Mouse (Mus musculus): ENCODE results near the gene Impg2.

Gene Impg2

GRCm38 (mm10) chr16:56204051-56204450 is at the start of gene Impg2:
Impg2 (plus strand) TSS chr16:56204313.
- DNase-seq: no peak

GRCm38 (mm10) chr16:56163466-56163865 is 40.6 kb upstream of the Impg2 start:
- DNase-seq: no peak

GRCm38 (mm10) chr16:56170247-56170646 is 33.9 kb upstream of the Impg2 start:
- no peak for DNase-seq

GRCm38 (mm10) chr16:56175867-56176581 is 28.1 kb upstream of the Impg2 start:
- DNase-seq: no peak

GRCm38 (mm10) chr16:56186863-56187262 is 17.2 kb upstream of the Impg2 start:
- no peak for DNase-seq

- DNase-seq: no peak
Observed at GRCm38 (mm10) chr16:56188198-56188597, 15.9 kb upstream of the Impg2 start.

- DNase-seq: no peak
Observed at GRCm38 (mm10) chr16:56212740-56213139, 8.6 kb downstream of the Impg2 start.

GRCm38 (mm10) chr16:56227686-56228085 is 23.6 kb downstream of the Impg2 start:
- no peak for DNase-seq

- no peak for DNase-seq
Observed at GRCm38 (mm10) chr16:56229455-56229854, 25.3 kb downstream of the Impg2 start.

- DNase-seq: no peak
Observed at GRCm38 (mm10) chr16:56231300-56231699, 27.2 kb downstream of the Impg2 start.

- peak; percentile 4 for DNase-seq
Observed at GRCm38 (mm10) chr16:56232736-56233135, 28.6 kb downstream of the Impg2 start.

- no peak for DNase-seq
Observed at GRCm38 (mm10) chr16:56246031-56246430, 41.9 kb downstream of the Impg2 start.

- peak; percentile 45 for DNase-seq
Observed at GRCm38 (mm10) chr16:56273917-56274316, 69.8 kb downstream of the Impg2 start.

GRCm38 (mm10) chr16:56279060-56279459 is 74.9 kb downstream of the Impg2 start:
- DNase-seq: no peak

GRCm38 (mm10) chr16:56279752-56280151 is 75.6 kb downstream of the Impg2 start:
- DNase-seq: no peak

- no peak for DNase-seq
Observed at GRCm38 (mm10) chr16:56281336-56281735, 77.2 kb downstream of the Impg2 start.

GRCm38 (mm10) chr16:56283330-56283729 is 79.2 kb downstream of the Impg2 start:
- DNase-seq: peak; percentile 76

GRCm38 (mm10) chr16:56283873-56284272 is 79.8 kb downstream of the Impg2 start:
- DNase-seq: no peak

GRCm38 (mm10) chr16:56286076-56286475 is 82.0 kb downstream of the Impg2 start:
- peak; percentile 30 for DNase-seq

GRCm38 (mm10) chr16:56286977-56287376 is 82.9 kb downstream of the Impg2 start:
- DNase-seq: no peak

- no peak for DNase-seq
Observed at GRCm38 (mm10) chr16:56294887-56295286, 90.8 kb downstream of the Impg2 start.

GRCm38 (mm10) chr16:56295888-56296648 is 92.0 kb downstream of the Impg2 start:
- DNase-seq: no peak

- DNase-seq: no peak
Observed at GRCm38 (mm10) chr16:56298248-56298647, 94.1 kb downstream of the Impg2 start.

GRCm38 (mm10) chr16:56298836-56299235 is 94.7 kb downstream of the Impg2 start:
- DNase-seq: no peak
